Mouse (Mus musculus) cerebellum, postnatal 25 days (tissue): ENCODE data around the gene Lysmd4.

Experiments
- DNase-seq, 2 experiments: peaks; one replicate each; pipeline ENCODE4 v3.0.0; 2021; ENCODE audit warnings: mixed read lengths in 2 of 2

Lysmd4 gene

GRCm38 (mm10) chr7:67352989-67353388, 130.6 kb downstream of the Lysmd4 start:
- no peak for DNase-seq

DNA sequence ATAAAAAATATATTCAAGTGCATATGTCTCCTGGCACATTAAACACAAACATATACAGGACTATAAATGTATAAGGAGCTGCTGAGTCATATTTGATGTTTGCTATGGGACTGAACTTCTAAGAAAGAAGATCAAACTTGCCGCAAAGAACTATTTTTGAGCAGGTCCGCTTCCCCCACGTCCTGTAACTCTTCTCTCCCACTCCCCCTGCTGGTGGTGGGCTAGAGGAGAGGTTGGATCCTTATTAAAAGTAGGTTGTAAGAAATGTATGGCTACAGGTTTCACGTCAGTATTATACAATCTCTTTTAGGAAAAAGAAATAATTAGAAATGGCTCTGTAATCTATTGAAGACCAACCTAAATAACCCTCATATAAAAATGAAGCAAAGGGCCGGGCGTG, 131.3 kb downstream of the Lysmd4 start:
- DNase-seq: no peak

- no peak for DNase-seq
These were observed 133.5 kb downstream of the Lysmd4 start for GRCm38 (mm10) chr7:67355870-67356269.
